Mouse (Mus musculus) heart, adult 2 months (tissue): Measurements from ENCODE around the gene Xndc1.

Experiments
- CTCF ChIP-seq: fragments of 200-600 bp; IDR thresholded peaks from 2 replicates; pipeline ENCODE4 v1.8.1; 2022; ENCODE audit warnings: antibody characterized with exemption, mild to moderate bottlenecking, moderate library complexity
- POLR2A ChIP-seq: fragments of 200-500 bp; IDR thresholded peaks from 2 replicates; pipeline ENCODE4 v1.6.1; 2011; ENCODE audit warnings: mild to moderate bottlenecking, low read depth, low read length, control low read depth; ENCODE audit not compliant: insufficient read depth

DNA sequence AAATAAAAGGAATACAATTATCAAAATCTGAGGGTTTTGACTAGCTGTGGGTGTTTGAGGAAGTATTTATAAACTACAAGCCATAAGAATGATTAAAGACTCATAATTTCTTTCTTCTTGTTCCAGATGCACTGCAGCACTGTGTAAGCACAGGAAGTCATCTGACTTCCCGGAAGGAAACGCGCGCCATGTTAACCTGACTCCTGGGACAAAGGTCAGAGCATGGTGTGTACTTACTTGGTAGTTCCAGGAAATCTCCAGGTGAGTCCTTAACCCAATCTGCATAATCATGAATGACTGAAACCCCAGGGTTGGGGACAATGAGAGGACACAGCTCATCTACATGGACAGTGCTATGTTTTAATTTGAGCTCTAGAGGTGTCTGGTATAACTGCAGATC is 67.1 kb downstream of the Xndc1 start:
- no peak for TF ChIP-seq CTCF
- no peak for TF ChIP-seq POLR2A
